Mouse (Mus musculus) midbrain, embryonic 12.5 days (tissue): ENCODE measurements around the gene Myo18a. TPM values are rescaled to one million over a fixed set of nuclear protein-coding genes. Genes with fewer than 3 reads are reported as not detected.

Experiments used
- ATAC-seq: fragments of 200-750 bp; cut with Nextera tagmentation; 2 replicates; pipeline ENCODE4 v1.8.0; 2017; ENCODE audit warnings: low read depth, moderate TSS enrichment, moderate library complexity; ENCODE audit not compliant: low FRiP score
- H3K27ac ChIP-seq: fragments of 300-500 bp; sonication (generic); replicated peaks from 2 replicates; pipeline ENCODE4 v1.5.1; 2016; ENCODE audit warnings: mild to moderate bottlenecking
- H3K27me3 ChIP-seq: fragments of 300-500 bp; sonication (generic); 2 replicates; pipeline ENCODE4 v1.6.1; 2016; ENCODE audit warnings: mild to moderate bottlenecking
- H3K36me3 ChIP-seq: fragments of 300-500 bp; sonication (generic); 2 replicates; pipeline ENCODE4 v1.6.1; 2016
- H3K4me1 ChIP-seq: fragments of 300-500 bp; sonication (generic); 2 replicates; pipeline ENCODE4 v1.6.1; 2016
- H3K4me2 ChIP-seq: fragments of 300-500 bp; sonication (generic); replicated peaks from 2 replicates; pipeline ENCODE4 v1.6.1; 2016; ENCODE audit warnings: mild to moderate bottlenecking, moderate library complexity
- H3K4me3 ChIP-seq: fragments of 300-500 bp; sonication (generic); 2 replicates; pipeline ENCODE4 v1.5.1; 2016; ENCODE audit warnings: mild to moderate bottlenecking
- H3K9ac ChIP-seq: fragments of 300-500 bp; sonication (generic); replicated peaks from 2 replicates; pipeline ENCODE4 v1.6.1; 2016; ENCODE audit warnings: mild to moderate bottlenecking, moderate library complexity
- H3K9me3 ChIP-seq: fragments of 300-500 bp; sonication (generic); 2 replicates; pipeline ENCODE4 v1.6.1; 2016; ENCODE audit warnings: mild to moderate bottlenecking
- WGBS: fragments of 180-500 bp; shearing (Covaris S2); methylation state at CpG from one replicate; pipeline ENCODE4 v1.1.7; 2016; 5-methylcytosine and 5-hydroxymethylcytosine counted together
- polyA plus RNA-seq: library from polyadenylated mRNA; unstranded; fragments of >200 nt; fragmentation: Nextera tagmentation; extraction: Ambion mirVana; gene quantifications from 2 replicates; pipeline ENCODE4 v1.2.1, GENCODE M21; 2016

Gene Myo18a
- polyA plus RNA-seq, 1 experiment from 2014 or later, result 61.0 TPM

GRCm38 (mm10) chr11:77828163-77828562 is 65.1 kb downstream of the Myo18a start:
- Histone ChIP-seq H3K9me3 (no peaks in the 10 kb centered on the region), H3K27ac (no peak overlapping the region), H3K27me3 (peaks cover 29% of the 10 kb centered on the region), H3K36me3 (peaks cover 73% of the 10 kb centered on the region), H3K4me2 (no peak overlapping the region), H3K4me1 (peaks cover 40% of the 10 kb centered on the region), H3K9ac (no peak overlapping the region), H3K4me3 (no peak overlapping the region)
- WGBS, result 82% methylated on average over 5 of the region's 5 CpGs
- no peak for ATAC-seq

GRCm38 (mm10) chr11:77829043-77829841 is 66.2 kb downstream of the Myo18a start:
- peaks cover 71% of the 10 kb centered on the region for H3K36me3 ChIP-seq
- no peaks in the 10 kb centered on the region for H3K9me3 ChIP-seq
- 82% methylated on average over 23 of the region's 23 CpGs for WGBS
- H3K9ac ChIP-seq, result no peak overlapping the region
- ATAC-seq, result no peak
- H3K27me3 ChIP-seq, result peaks cover 23% of the 10 kb centered on the region
- H3K4me2 ChIP-seq, result no peak overlapping the region
- H3K4me1 ChIP-seq, result peaks cover 40% of the 10 kb centered on the region
- no peak overlapping the region for H3K27ac ChIP-seq
- no peak overlapping the region for H3K4me3 ChIP-seq

- no peaks in the 10 kb centered on the region for H3K9me3 ChIP-seq
- no peak overlapping the region for H3K4me3 ChIP-seq
- H3K27ac ChIP-seq, result peak overlapping the region; percentile 35; the same call in 1 of the 2 replicates
- no peak overlapping the region for H3K4me2 ChIP-seq
- no peak for ATAC-seq
- H3K9ac ChIP-seq, result no peak overlapping the region
- 54% methylated on average over 7 of the region's 7 CpGs for WGBS
- peaks cover 72% of the 10 kb centered on the region for H3K36me3 ChIP-seq
- peaks cover 37% of the 10 kb centered on the region for H3K4me1 ChIP-seq
- peaks cover 16% of the 10 kb centered on the region for H3K27me3 ChIP-seq
These were observed 67.8 kb downstream of the Myo18a start for GRCm38 (mm10) chr11:77830875-77831274.

GRCm38 (mm10) chr11:77832541-77832940 is 69.5 kb downstream of the Myo18a start:
- no peak overlapping the region for H3K27ac ChIP-seq
- no peaks in the 10 kb centered on the region for H3K9me3 ChIP-seq
- H3K27me3 ChIP-seq, result peaks cover 5% of the 10 kb centered on the region
- no peak overlapping the region for H3K4me2 ChIP-seq
- no peak overlapping the region for H3K4me3 ChIP-seq
- ATAC-seq, result no peak
- H3K4me1 ChIP-seq, result peaks cover 28% of the 10 kb centered on the region
- peaks cover 88% of the 10 kb centered on the region for H3K36me3 ChIP-seq
- WGBS, result 88% methylated on average over 4 of the region's 4 CpGs
- 0 out of 2 replicates have a peak overlapping the region, but pooled peaks have one; percentile 20 for H3K9ac ChIP-seq

GRCm38 (mm10) chr11:77835109-77835508 is 72.1 kb downstream of the Myo18a start:
- no peak for ATAC-seq
- no peak overlapping the region for H3K4me3 ChIP-seq
- H3K27me3 ChIP-seq, result peaks cover 5% of the 10 kb centered on the region; the same call in 1 of the 2 replicates
- no peak overlapping the region for H3K27ac ChIP-seq
- no peak overlapping the region for H3K9ac ChIP-seq
- H3K9me3 ChIP-seq, result no peaks in the 10 kb centered on the region
- peaks cover 87% of the 10 kb centered on the region for H3K36me3 ChIP-seq
- H3K4me2 ChIP-seq, result no peak overlapping the region
- H3K4me1 ChIP-seq, result peaks cover 20% of the 10 kb centered on the region
- 84% methylated on average over 3 of the region's 3 CpGs for WGBS

DNA sequence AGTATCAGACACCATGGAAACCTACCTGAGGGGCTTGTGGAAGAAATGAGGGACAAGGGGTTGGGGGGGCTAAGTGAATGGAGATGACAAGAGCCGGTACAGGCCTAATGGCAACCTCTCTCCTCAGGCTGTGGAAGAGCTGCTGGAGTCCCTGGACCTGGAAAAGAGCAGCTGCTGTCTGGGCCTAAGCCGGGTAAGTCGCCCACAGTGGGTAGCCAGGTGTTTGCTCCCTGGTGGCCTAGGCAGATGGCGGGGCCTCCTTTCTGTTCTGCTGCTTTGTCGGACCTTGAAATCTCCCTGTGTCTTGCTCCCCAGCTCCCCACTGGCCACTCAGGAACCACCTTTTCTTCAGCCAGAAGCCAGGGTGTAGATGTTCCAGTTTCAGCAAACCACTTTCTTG is 73.2 kb downstream of the Myo18a start:
- no peak for ATAC-seq
- WGBS, result 69% methylated on average over 5 of the region's 5 CpGs
- H3K4me3 ChIP-seq, result no peak overlapping the region
- H3K4me2 ChIP-seq, result no peak overlapping the region
- H3K27ac ChIP-seq, result no peak overlapping the region
- peaks cover 90% of the 10 kb centered on the region for H3K36me3 ChIP-seq
- H3K4me1 ChIP-seq, result peaks cover 9% of the 10 kb centered on the region; the same call in 1 of the 2 replicates
- no peaks in the 10 kb centered on the region for H3K9me3 ChIP-seq
- peaks cover 5% of the 10 kb centered on the region; the same call in 1 of the 2 replicates for H3K27me3 ChIP-seq
- no peak overlapping the region for H3K9ac ChIP-seq

GRCm38 (mm10) chr11:77836751-77837150 is 73.7 kb downstream of the Myo18a start:
- Histone ChIP-seq H3K27me3 (peaks cover 5% of the 10 kb centered on the region), H3K9ac (no peak overlapping the region)

DNA sequence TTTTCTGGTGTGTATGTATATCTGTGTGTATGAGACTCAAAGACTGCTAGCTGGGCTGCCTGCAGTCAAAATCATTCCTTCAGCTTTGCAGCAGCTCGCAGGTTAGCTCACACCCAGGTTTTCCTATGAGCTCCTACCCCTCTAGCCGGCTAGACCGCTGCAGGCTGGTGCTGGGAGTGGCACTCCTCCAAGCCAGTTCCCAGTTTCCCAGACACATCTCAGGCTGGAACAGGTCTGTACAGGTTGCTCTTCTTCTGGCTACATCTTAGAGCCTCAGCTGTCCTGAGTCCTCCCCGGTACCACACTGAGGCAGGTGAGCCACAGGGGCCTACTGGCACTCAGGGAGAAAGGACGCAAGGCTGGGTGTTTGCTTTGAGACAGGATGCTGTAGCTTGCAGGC is 74.8 kb downstream of the Myo18a start:
- no peak overlapping the region for H3K9ac ChIP-seq
- no peak overlapping the region for H3K27ac ChIP-seq
- ATAC-seq, result no peak
- WGBS, result 84% methylated on average over 5 of the region's 5 CpGs
- peaks cover 9% of the 10 kb centered on the region; the same call in 1 of the 2 replicates for H3K4me1 ChIP-seq
- H3K36me3 ChIP-seq, result peaks cover 95% of the 10 kb centered on the region
- no peak overlapping the region for H3K4me2 ChIP-seq
- no peaks in the 10 kb centered on the region for H3K9me3 ChIP-seq
- H3K4me3 ChIP-seq, result no peak overlapping the region
- H3K27me3 ChIP-seq, result peaks cover 11% of the 10 kb centered on the region

More at GRCm38 (mm10) chr11:77836751-77837150, 73.7 kb downstream of the Myo18a start:
- Histone ChIP-seq H3K36me3 (peaks cover 94% of the 10 kb centered on the region), H3K9me3 (no peaks in the 10 kb centered on the region), H3K4me3 (no peak overlapping the region), H3K27ac (no peak overlapping the region), H3K4me1 (peaks cover 9% of the 10 kb centered on the region; the same call in 1 of the 2 replicates), H3K4me2 (no peak overlapping the region)
- ATAC-seq, result no peak
- 75% methylated on average over 4 of the region's 4 CpGs for WGBS

- Histone ChIP-seq H3K9me3 (no peaks in the 10 kb centered on the region), H3K4me3 (no peak overlapping the region), H3K9ac (no peak overlapping the region), H3K4me1 (peaks cover 18% of the 10 kb centered on the region; the same call in 1 of the 2 replicates), H3K36me3 (peaks cover 97% of the 10 kb centered on the region), H3K27me3 (peaks cover 11% of the 10 kb centered on the region), H3K4me2 (no peak overlapping the region), H3K27ac (0 out of 2 replicates have a peak overlapping the region, but pooled peaks have one; percentile 3)
- ATAC-seq, result no peak
- 88% methylated on average over 16 of the region's 16 CpGs for WGBS
These were observed 77.6 kb downstream of the Myo18a start for GRCm38 (mm10) chr11:77840523-77841245.

GRCm38 (mm10) chr11:77843068-77843905 is 80.2 kb downstream of the Myo18a start:
- no peak overlapping the region for H3K4me3 ChIP-seq
- H3K36me3 ChIP-seq, result peaks cover 97% of the 10 kb centered on the region
- ATAC-seq, result no peak
- no peak overlapping the region for H3K27ac ChIP-seq
- H3K27me3 ChIP-seq, result peaks cover 23% of the 10 kb centered on the region
- H3K4me1 ChIP-seq, result peaks cover 23% of the 10 kb centered on the region
- 90% methylated on average over 21 of the region's 21 CpGs for WGBS
- H3K9me3 ChIP-seq, result no peaks in the 10 kb centered on the region
- H3K9ac ChIP-seq, result no peak overlapping the region; the same call in 1 of the 2 replicates
- no peak overlapping the region for H3K4me2 ChIP-seq

GRCm38 (mm10) chr11:77843906-77844200 is 80.8 kb downstream of the Myo18a start:
- Histone ChIP-seq H3K27me3 (peaks cover 23% of the 10 kb centered on the region), H3K36me3 (peaks cover 94% of the 10 kb centered on the region), H3K4me3 (no peak overlapping the region), H3K27ac (no peak overlapping the region), H3K4me2 (no peak overlapping the region), H3K4me1 (peaks cover 28% of the 10 kb centered on the region), H3K9me3 (no peaks in the 10 kb centered on the region), H3K9ac (no peak overlapping the region)
- no peak for ATAC-seq
- 41% methylated on average over 4 of the region's 4 CpGs for WGBS
